8 mouse cellular contexts compared by ENCODE assay signal in genomic region chr9:113629632-113630031, GRCm38 (mm10).
DNase-seq lines count a peak whose midpoint lies in the region; ATAC-seq and TF ChIP-seq lines count a peak whose summit lies in the region.

No protein-coding gene starts in this region.

- no peaks in the 10 kb centered on the region for H3K27me3 ChIP-seq in forebrain, embryonic 12.5 days
- H3K27me3 ChIP-seq in small intestine, adult 2 months (ENCODE audit: control insufficient read depth, insufficient read depth, low read length): no peaks in the 10 kb centered on the region

- no peak overlapping the region for H3K27ac ChIP-seq in forebrain, embryonic 12.5 days
- H3K27ac ChIP-seq in small intestine, adult 2 months (ENCODE audit: insufficient read depth, low read depth, low read length): no peak overlapping the region

- ATAC-seq in forebrain, embryonic 12.5 days (ENCODE audit: low FRiP score): peak; percentile 73

- H3K4me3 ChIP-seq in forebrain, embryonic 12.5 days (replicated peaks): no peak overlapping the region
- H3K4me3 ChIP-seq in small intestine, adult 2 months (ENCODE audit: low read depth, low read length): no peak overlapping the region

- TF ChIP-seq POLR2A in small intestine, adult 2 months (IDR thresholded peaks at IDR 0.05; ENCODE audit: low read depth, low read length): no peak

- peak; percentile 18; the same call in 1 of the 2 replicates for TF ChIP-seq CTCF in small intestine, adult 2 months (IDR thresholded peaks at IDR 0.05; ENCODE audit: extremely low read depth, insufficient read length, insufficient replicate concordance, low read depth, low read length)

- H3K9me3 ChIP-seq in forebrain, embryonic 12.5 days: no peaks in the 10 kb centered on the region

- 5% methylated on average over 9 of the region's 9 CpGs for WGBS in forebrain, embryonic 12.5 days
- 11% methylated on average over 9 of the region's 9 CpGs for WGBS in small intestine, adult 2 months

- H3K36me3 ChIP-seq in forebrain, embryonic 12.5 days (replicated peaks): no peaks in the 10 kb centered on the region
- no peaks in the 10 kb centered on the region for H3K36me3 ChIP-seq in small intestine, adult 2 months (ENCODE audit: control insufficient read depth, insufficient read depth, low read length)

- no peak overlapping the region for H3K9ac ChIP-seq in forebrain, embryonic 12.5 days

- H3K4me1 ChIP-seq in forebrain, embryonic 12.5 days: peaks cover 6% of the 10 kb centered on the region; the same call in 1 of the 2 replicates
- H3K4me1 ChIP-seq in small intestine, adult 2 months (ENCODE audit: control insufficient read depth, insufficient read depth, insufficient read length, low read length): no peaks in the 10 kb centered on the region

- peak; percentile 4 for DNase-seq in ovary, postnatal 14 days (ENCODE audit: low spot score)
- no peak for DNase-seq in ovary, postnatal 10 days (ENCODE audit: low spot score)
- peak; percentile 86 for DNase-seq in brain, adult 2 months (ENCODE audit: low read depth, low spot score)
- peak; percentile 53 for DNase-seq in kidney, postnatal 14 days
- peak; percentile 69 for DNase-seq in mesoderm, embryonic 11.5 days (ENCODE audit: low read depth, low spot score)
- DNase-seq in urinary bladder, postnatal 4 days (ENCODE audit: low spot score in 2 of 2): no peak

- no peak overlapping the region for H3K4me2 ChIP-seq in forebrain, embryonic 12.5 days

Comparison
In these comparisons a context has a peak if more than half of its experiments do, and no peak if none do; other contexts are left out.
1. DNase-seq: peak in ovary, postnatal 14 days (single experiment), brain, adult 2 months (single experiment), kidney, postnatal 14 days (single experiment) and mesoderm, embryonic 11.5 days (single experiment); none in ovary, postnatal 10 days (single experiment) and urinary bladder, postnatal 4 days (0 of 2).